Mouse (Mus musculus) heart, embryonic 16.5 days (tissue): ENCODE measurements around the gene Alcam. TPM values are rescaled to one million over a fixed set of nuclear protein-coding genes. Genes with fewer than 3 reads are reported as not detected.

Experiments
- ATAC-seq: fragments of 200-750 bp; cut with Nextera tagmentation; replicated peaks from 2 replicates; pipeline ENCODE4 v1.8.0; 2017; ENCODE audit warnings: moderate number of reproducible peaks; ENCODE audit not compliant: insufficient read depth, low FRiP score; ENCODE audit errors: extremely low read depth
- H3K27ac ChIP-seq: fragments of 300-500 bp; sonication (generic); 2 replicates; pipeline ENCODE4 v1.5.1; 2014; ENCODE audit warnings: mild to moderate bottlenecking, low read length, control low read depth, moderate library complexity
- H3K27me3 ChIP-seq: fragments of 300-500 bp; sonication (generic); 2 replicates; pipeline ENCODE4 v1.6.1; 2014; ENCODE audit warnings: low read length, mixed read lengths; ENCODE audit not compliant: control insufficient read depth, insufficient read depth
- H3K36me3 ChIP-seq: fragments of 300-500 bp; sonication (generic); 2 replicates; pipeline ENCODE4 v1.6.1; 2014; ENCODE audit not compliant: control insufficient read depth, insufficient read depth
- H3K4me1 ChIP-seq: fragments of 300-500 bp; sonication (generic); 2 replicates; pipeline ENCODE4 v1.6.1; 2014; ENCODE audit warnings: low read length, mixed read lengths; ENCODE audit not compliant: control insufficient read depth, insufficient read depth
- H3K4me2 ChIP-seq: fragments of 300-500 bp; sonication (generic); 2 replicates; pipeline ENCODE4 v1.6.1; 2014; ENCODE audit warnings: low read depth, mild to moderate bottlenecking, control low read depth, low read length
- H3K4me3 ChIP-seq: fragments of 300-500 bp; sonication (generic); 2 replicates; pipeline ENCODE4 v1.5.1; 2014; ENCODE audit warnings: mild to moderate bottlenecking, control low read depth, low read length
- H3K9ac ChIP-seq: fragments of 300-500 bp; sonication (generic); 2 replicates; pipeline ENCODE4 v1.6.1; 2014; ENCODE audit warnings: low read length, control low read depth
- H3K9me3 ChIP-seq: fragments of 300-500 bp; sonication (generic); replicated peaks from 2 replicates; pipeline ENCODE4 v1.6.1; 2016; ENCODE audit warnings: low read length; ENCODE audit not compliant: control insufficient read depth
- WGBS: fragments of 180-500 bp; shearing (Covaris S2); extraction: QIAGEN DNeasy Blood & Tissue Kit; methylation state at CpG from one replicate; pipeline ENCODE4 v1.1.7; 2014; 5-methylcytosine and 5-hydroxymethylcytosine counted together
- polyA plus RNA-seq: library from polyadenylated mRNA; unstranded; fragments of >200 nt; fragmentation: Nextera tagmentation; extraction: Ambion mirVana; gene quantifications from 2 replicates; pipeline ENCODE4 v1.2.1, GENCODE M21; 2015

Alcam gene
- polyA plus RNA-seq, 1 experiment from 2014 or later: 13.4 TPM

DNA sequence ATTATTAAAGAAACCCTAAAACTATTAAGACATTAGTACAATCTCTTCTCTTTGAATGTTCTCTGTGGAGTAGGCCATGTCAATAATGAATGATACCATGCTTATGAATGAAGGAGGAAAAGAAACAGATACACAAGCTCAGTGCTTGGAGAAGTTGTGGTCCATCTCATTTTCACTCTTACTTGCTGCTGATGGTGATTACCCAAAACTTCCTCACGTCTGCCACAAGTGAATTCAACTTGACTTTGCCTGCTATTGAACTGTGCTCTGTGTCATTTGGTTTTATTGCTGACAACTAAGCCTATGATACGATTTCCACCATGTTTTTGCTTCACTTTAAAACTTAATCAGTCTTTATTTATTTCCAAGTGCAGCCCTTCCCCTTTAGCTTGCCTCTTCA, 22.3 kb downstream of the Alcam start:
- no peak overlapping the region for H3K4me3 ChIP-seq
- no peak overlapping the region for H3K9ac ChIP-seq
- H3K9me3 ChIP-seq: no peaks in the 10 kb centered on the region
- no peak overlapping the region for H3K4me2 ChIP-seq
- H3K36me3 ChIP-seq: no peaks in the 10 kb centered on the region
- no peaks in the 10 kb centered on the region for H3K27me3 ChIP-seq
- WGBS: 79% methylated on average over 2 of the region's 2 CpGs
- no peak overlapping the region for H3K27ac ChIP-seq
- H3K4me1 ChIP-seq: peaks cover 4% of the 10 kb centered on the region; the same call in 1 of the 2 replicates
- no peak for ATAC-seq

GRCm38 (mm10) chr16:52430073-52430472, 23.8 kb downstream of the Alcam start:
- Histone ChIP-seq H3K4me2 (no peak overlapping the region), H3K27me3 (no peaks in the 10 kb centered on the region), H3K27ac (no peak overlapping the region), H3K36me3 (no peaks in the 10 kb centered on the region), H3K9me3 (no peaks in the 10 kb centered on the region), H3K4me3 (no peak overlapping the region), H3K4me1 (peaks cover 4% of the 10 kb centered on the region; the same call in 1 of the 2 replicates), H3K9ac (no peak overlapping the region)
- no peak for ATAC-seq
- 79% methylated on average over 3 of the region's 3 CpGs for WGBS

- Histone ChIP-seq H3K4me3 (no peak overlapping the region), H3K4me1 (peaks cover 4% of the 10 kb centered on the region; the same call in 1 of the 2 replicates), H3K9me3 (no peaks in the 10 kb centered on the region), H3K9ac (no peak overlapping the region), H3K27ac (no peak overlapping the region), H3K27me3 (no peaks in the 10 kb centered on the region), H3K4me2 (no peak overlapping the region), H3K36me3 (no peaks in the 10 kb centered on the region)
- ATAC-seq: no peak
Measured at GRCm38 (mm10) chr16:52429661-52430060, 24.2 kb downstream of the Alcam start.

DNA sequence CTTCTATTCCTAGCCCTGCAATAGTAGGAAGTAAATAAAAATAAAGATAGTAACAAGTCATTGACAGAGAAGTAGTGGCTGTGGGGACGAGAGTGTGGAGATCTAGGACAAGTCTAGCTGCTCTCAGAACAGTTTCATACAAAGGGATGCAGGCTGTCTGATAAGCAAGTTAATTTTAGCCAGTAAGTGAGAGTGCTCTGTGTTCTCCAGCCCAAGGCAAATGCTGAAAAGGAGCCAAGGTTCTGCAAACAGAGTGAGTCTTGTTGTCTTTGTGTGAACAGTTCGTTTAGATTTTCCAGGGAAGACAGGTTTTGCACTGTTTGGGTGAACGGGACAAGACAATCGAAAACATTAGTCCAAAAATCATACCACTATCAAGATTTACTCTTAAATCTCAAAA, 25.4 kb downstream of the Alcam start:
- peak; percentile 93 for ATAC-seq
- Histone ChIP-seq H3K27ac (peak overlapping the region; percentile 77), H3K4me1 (peaks cover 4% of the 10 kb centered on the region; the same call in 1 of the 2 replicates), H3K36me3 (no peaks in the 10 kb centered on the region), H3K9ac (peak overlapping the region; percentile 38), H3K27me3 (no peaks in the 10 kb centered on the region), H3K9me3 (no peaks in the 10 kb centered on the region), H3K4me2 (peak overlapping the region; percentile 52), H3K4me3 (no peak overlapping the region; the same call in 1 of the 2 replicates)
- WGBS: 24% methylated on average over 4 of the region's 4 CpGs

DNA sequence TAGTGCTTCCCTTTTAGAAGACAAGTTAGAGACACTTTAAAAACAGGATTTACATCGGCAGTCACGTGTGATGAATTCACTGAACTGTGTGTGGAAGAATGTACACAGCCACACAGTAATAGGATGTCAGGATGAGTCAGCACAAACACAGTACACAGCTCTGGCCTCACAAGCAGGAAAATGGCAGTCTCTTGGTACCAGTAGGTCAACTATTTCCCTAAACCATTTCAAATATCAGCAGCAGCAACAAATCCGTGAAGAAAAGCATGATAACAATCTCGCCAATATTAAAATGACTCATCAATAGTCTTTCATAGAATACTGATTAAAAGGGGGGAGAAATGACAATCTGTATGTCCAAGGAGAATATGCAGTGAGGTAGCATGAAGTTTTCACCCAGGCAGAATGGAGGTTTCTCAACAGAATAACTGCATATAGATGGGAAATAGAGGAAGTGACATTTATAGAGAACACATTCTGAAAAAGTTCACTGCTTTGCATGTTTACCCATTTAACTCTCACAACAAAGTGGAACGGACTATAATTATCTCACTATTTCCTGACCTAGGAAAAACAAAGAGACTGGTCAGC, 35.2 kb downstream of the Alcam start:
- 52% methylated on average over 5 of the region's 5 CpGs for WGBS
- no peaks in the 10 kb centered on the region for H3K36me3 ChIP-seq
- H3K4me1 ChIP-seq: 0 out of 2 replicates have a peak, but pooled peaks cover 2% of the 10 kb centered on the region

GRCm38 (mm10) chr16:52417982-52418381, 35.9 kb downstream of the Alcam start:
- no peak overlapping the region for H3K4me2 ChIP-seq
- ATAC-seq: no peak
- no peak overlapping the region for H3K27ac ChIP-seq
- no peaks in the 10 kb centered on the region for H3K27me3 ChIP-seq
- H3K9ac ChIP-seq: no peak overlapping the region
- no peaks in the 10 kb centered on the region for H3K9me3 ChIP-seq
- H3K4me1 ChIP-seq: 0 out of 2 replicates have a peak, but pooled peaks cover 2% of the 10 kb centered on the region
- no peak overlapping the region for H3K4me3 ChIP-seq
- 79% methylated on average over 5 of the region's 5 CpGs for WGBS
- no peaks in the 10 kb centered on the region for H3K36me3 ChIP-seq

More for the DNA sequence above, 35.2 kb downstream of the Alcam start:
- Histone ChIP-seq H3K27me3 (no peaks in the 10 kb centered on the region), H3K9ac (no peak overlapping the region), H3K9me3 (no peaks in the 10 kb centered on the region), H3K4me3 (no peak overlapping the region), H3K27ac (no peak overlapping the region), H3K4me2 (no peak overlapping the region)
- ATAC-seq: no peak

DNA sequence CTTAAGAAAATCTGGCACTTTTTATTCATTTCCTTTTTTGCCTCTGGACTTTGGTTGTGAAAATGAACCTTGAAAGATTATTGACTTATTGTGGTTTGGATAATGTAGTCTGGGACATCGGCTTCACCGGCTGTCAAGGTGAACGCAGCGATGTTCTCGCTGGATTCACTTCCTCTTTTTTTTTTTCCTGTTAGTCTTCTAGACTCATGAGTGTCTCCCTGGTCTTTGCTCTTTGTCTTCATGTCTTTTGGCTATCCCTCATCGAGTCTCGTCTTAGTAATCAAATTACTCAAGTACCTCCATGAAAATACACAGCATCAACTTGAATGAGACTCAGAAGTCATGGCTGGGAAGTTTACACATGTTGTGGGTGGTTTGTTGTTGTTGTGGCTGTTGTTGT, 36.7 kb downstream of the Alcam start:
- H3K27ac ChIP-seq: no peak overlapping the region
- no peaks in the 10 kb centered on the region for H3K36me3 ChIP-seq
- 82% methylated on average over 7 of the region's 7 CpGs for WGBS
- no peaks in the 10 kb centered on the region for H3K9me3 ChIP-seq
- H3K4me2 ChIP-seq: no peak overlapping the region
- H3K4me3 ChIP-seq: no peak overlapping the region
- H3K4me1 ChIP-seq: 0 out of 2 replicates have a peak, but pooled peaks cover 2% of the 10 kb centered on the region
- ATAC-seq: no peak
- H3K27me3 ChIP-seq: no peaks in the 10 kb centered on the region
- H3K9ac ChIP-seq: no peak overlapping the region

DNA sequence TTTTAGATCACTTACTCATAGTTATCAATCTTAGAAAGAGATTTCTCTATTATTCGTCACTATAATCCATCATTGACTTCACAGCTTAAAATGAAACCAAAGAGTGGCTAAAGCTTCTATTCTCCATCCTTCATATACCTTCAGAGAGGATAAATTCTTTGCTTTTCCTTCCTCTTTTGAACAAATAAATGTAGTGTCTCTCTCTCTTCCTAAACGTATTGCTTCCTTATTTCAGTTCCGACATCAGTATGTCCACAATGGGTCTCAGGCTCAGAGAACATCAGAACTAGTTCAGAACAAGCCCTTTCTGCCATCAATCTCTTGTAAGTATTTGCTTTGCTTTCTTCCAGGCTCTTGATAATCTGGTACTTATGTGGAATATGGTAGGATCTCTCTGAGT, 40.2 kb downstream of the Alcam start:
- no peak for ATAC-seq
- no peaks in the 10 kb centered on the region for H3K36me3 ChIP-seq
- H3K27ac ChIP-seq: no peak overlapping the region
- WGBS: 79% methylated on average over 3 of the region's 3 CpGs
- H3K9ac ChIP-seq: no peak overlapping the region
- H3K4me1 ChIP-seq: 0 out of 2 replicates have a peak, but pooled peaks cover 2% of the 10 kb centered on the region
- H3K4me3 ChIP-seq: no peak overlapping the region
- H3K9me3 ChIP-seq: no peaks in the 10 kb centered on the region
- H3K4me2 ChIP-seq: no peak overlapping the region
- no peaks in the 10 kb centered on the region for H3K27me3 ChIP-seq

GRCm38 (mm10) chr16:52406072-52406471, 47.8 kb downstream of the Alcam start:
- Histone ChIP-seq H3K4me2 (no peak overlapping the region), H3K36me3 (no peaks in the 10 kb centered on the region), H3K27me3 (no peaks in the 10 kb centered on the region), H3K9me3 (no peaks in the 10 kb centered on the region), H3K4me1 (no peaks in the 10 kb centered on the region), H3K4me3 (no peak overlapping the region), H3K9ac (no peak overlapping the region), H3K27ac (no peak overlapping the region)
- no peak for ATAC-seq
- 81% methylated on average over 3 of the region's 3 CpGs for WGBS
